Mouse (Mus musculus) olfactory bulb, adult 2 months (tissue): ENCODE results near the gene Skor1.

ENCODE experiments used
- CTCF ChIP-seq: fragments of 200-500 bp; IDR thresholded peaks from 2 replicates; pipeline ENCODE4 v1.5.1; 2012; ENCODE audit warnings: low read depth, mild to moderate bottlenecking, low read length, moderate library complexity; ENCODE audit not compliant: insufficient read depth
- POLR2A ChIP-seq: fragments of 200-500 bp; IDR thresholded peaks from 2 replicates; pipeline ENCODE4 v1.6.1; 2012; ENCODE audit warnings: mild to moderate bottlenecking, low read depth, low read length, moderate library complexity; ENCODE audit not compliant: insufficient read depth

- TF ChIP-seq CTCF (no peak), POLR2A (no peak)
Observed at GRCm38 (mm10) chr9:63145249-63146125, 3.3 kb downstream of the Skor1 start.
